Mouse (Mus musculus) thymus, postnatal 10 days (tissue): Measurements from ENCODE around the gene Wsb2.
"Not testable (repeated sequence)": the region's sequence is repeated elsewhere in the genome, so short reads cannot be mapped to it uniquely, and the experiment has no call there.

ENCODE experiments used
- DNase-seq, 2 experiments: peaks; one replicate each; pipeline ENCODE4 v3.0.0; 2021; ENCODE audit warnings: low spot score in 2 of 2

The Wsb2 gene

DNA sequence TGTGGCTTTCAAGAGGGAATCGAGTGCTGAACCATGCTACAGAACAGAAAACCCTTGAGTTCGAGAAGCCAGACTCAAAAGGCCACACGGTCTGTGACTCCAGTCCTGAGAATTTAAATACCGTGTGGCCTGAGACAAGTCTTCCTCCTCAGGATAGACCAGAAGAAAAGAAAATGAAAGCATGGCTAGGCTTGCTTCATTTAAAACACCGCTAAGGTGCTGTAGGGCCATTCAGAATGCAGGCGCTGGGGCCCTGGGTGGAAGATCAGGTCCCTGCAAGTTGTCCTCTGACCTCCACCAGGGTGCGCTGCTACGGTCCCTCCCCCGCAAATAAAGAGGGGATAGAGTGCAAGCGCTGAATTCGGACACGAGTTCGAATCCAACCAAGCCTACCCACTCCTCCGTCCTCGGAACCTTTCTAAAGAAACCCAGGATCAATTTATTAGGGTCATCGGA, 31.2 kb downstream of the Wsb2 start:
- peak; percentile 65 to 73 for DNase-seq

- peak; percentile 91 to 92 for DNase-seq
These were observed 31.8 kb downstream of the Wsb2 start, which contains the start of gene Rfc5 for GRCm38 (mm10) chr5:117388877-117389276. TSS of gene Rfc5 (minus strand) at chr5:117389047.

GRCm38 (mm10) chr5:117390895-117391294, 33.8 kb downstream of the Wsb2 start:
- no peak for DNase-seq

DNA sequence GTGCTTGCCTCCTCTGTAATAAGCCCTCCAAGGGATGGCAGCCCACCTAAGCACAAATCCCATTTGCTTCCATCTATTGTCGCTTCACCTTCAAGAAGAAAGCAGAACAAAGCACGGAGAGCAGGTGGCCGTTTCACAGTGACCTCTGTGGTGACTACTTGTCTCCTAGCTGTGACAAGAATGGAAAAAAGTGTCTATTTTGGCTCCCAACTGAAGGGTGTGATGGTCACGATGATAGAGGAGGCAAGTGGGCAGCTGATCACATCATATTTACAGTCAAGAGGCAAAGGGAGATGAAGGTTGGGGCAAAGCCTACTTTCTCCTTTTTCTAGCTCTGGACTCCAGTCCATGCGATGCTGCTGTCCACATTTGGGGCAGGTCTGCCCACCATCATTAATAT, 38.7 kb downstream of the Wsb2 start:
- DNase-seq = no peak

- DNase-seq = no peak
These were observed 39.5 kb downstream of the Wsb2 start for GRCm38 (mm10) chr5:117396596-117397014.

- DNase-seq = no peak
These were observed 40.3 kb downstream of the Wsb2 start for GRCm38 (mm10) chr5:117397371-117397770.

- no peak for DNase-seq
These were observed 41.0 kb downstream of the Wsb2 start for GRCm38 (mm10) chr5:117398007-117398550.

- no peak for DNase-seq
These were observed 42.2 kb downstream of the Wsb2 start for GRCm38 (mm10) chr5:117399281-117399680.

DNA sequence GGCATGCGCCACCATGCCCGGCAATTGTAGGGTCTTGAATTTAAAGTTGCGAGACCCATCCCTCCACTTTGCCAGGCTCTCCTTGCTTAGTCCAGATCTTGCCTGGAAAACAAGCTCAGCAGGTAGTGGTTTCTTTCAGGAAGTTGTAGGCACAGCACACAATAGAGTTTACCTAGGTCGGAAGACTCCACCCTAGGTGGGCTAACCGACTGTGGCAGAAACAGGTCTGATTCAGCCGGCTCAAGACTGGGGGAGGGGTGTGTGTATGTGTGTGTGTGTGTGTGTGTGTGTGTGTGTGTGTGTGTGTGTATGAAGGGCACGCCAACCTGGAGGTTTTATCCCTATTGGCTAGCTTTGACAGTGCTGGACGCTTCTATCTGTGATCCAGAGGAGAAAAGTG, 46.5 kb downstream of the Wsb2 start:
- DNase-seq = no peak

DNA sequence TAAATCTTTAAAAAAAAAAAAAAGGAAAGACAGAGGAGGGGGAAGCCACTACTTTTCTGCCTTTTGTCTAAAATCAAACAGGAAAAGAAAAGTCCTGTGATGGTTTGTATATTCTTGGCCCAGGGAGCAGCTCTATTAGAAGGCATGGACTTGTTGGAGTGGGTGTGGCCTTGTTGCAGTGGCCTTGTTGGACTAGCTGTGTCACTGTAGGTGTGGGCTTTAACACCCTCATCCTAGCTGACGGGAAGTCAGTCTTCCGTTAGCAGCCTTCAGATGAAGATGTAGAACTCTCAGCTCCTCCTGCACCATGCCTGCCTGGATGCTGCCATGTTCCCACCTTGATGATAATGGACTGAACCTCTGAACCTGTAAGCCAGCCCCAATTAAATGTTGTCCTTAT, 47.6 kb downstream of the Wsb2 start:
- not testable (repeated sequence) for DNase-seq

GRCm38 (mm10) chr5:117408216-117408615, 51.1 kb downstream of the Wsb2 start:
- peak; percentile 26 to 44 for DNase-seq

DNA sequence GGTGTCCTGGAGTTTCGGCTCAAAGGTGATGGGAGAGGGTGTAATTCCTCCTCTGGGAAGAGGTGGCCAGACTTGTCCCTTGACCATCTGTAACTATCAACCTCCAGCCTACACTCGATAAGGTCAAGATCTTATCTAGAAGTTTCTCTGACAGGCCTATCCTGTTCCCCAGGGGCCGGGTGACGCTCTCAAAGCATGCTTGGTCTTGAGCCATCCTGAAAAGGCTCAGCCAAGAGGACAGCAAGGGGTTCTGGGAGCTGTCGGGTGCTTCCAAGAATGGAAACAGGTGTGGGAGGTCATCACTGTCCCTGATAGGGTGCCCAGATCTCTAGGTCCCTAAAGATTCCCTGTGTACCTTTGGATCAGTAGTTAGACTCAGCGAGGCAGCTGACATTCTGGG, 52.3 kb downstream of the Wsb2 start:
- DNase-seq = no peak

DNA sequence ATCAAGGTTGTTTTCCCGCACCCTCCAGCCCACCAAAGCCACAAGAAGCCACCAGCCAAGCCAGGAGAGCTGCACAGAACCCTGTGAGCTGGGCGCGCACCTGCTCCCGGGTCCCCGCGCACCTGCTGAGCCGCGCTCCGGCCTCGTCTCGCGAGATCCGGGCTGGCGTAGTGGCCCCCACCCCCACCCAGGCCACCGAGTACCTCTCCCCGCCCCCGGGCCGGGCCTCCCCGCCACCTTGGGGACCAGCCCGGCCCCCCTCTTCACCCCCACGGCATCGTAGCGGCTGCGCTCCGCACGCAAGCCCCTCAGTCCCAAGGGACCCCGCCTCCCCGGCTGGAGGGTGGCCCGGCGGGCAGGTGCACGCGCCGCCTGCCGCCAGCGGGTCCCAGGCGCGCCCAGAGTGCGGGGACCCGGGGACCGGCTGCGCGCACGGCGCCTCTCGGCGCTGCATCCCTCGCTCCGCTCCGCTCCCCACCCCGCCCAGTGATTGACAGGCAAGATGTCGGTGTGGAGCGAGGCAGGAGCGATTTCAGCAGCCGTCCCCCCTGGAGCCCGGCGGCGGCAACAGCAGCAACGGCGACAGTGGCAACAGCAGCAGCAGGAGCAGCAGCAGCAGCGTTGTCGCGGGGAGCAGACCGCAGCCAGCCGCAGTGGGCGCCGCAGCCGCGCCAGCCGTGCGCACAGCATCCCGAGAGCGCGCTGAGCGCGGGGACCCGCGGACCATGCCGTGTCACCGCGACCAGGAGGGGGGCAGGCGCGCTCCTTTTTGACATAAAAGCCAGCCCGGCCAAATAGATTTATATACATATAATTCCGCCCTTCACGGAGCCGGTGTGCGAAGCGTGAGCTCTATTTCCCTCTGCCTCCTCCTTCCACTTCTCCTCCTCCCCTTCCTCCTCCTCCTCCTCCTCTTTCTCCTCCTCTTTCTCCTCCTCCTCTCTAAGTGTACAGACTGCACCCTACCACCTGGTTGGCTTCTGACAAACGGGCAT, 56.7 kb downstream of the Wsb2 start, which contains the start of gene Ksr2:
Gene Ksr2, plus strand, starts transcription at position 494 of the 995 bp plus-strand sequence.
- peak; percentile 54 to 63 for DNase-seq

GRCm38 (mm10) chr5:117414611-117415010, 57.5 kb downstream of the Wsb2 start:
- DNase-seq = no peak

GRCm38 (mm10) chr5:117415011-117415912, 58.2 kb downstream of the Wsb2 start:
- DNase-seq = no peak

DNA sequence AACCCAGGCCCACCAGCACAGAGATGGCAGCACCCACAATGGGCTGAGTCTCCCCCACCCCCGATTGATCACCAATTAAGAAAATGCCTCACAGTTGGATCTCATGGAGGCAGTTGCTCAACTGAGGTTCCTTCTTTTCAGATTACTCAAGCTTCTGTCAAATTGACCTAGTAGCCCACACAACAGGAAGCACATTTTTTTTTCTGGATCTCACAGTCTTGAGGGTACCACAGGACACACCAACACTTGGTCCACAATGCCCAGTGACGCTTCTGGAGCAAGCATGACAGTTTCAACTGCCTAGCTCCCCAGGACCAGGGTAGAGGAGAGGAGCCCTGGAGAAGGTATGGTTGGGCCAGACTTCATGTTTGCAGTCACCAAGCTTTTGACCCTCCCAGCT, 60.3 kb downstream of the Wsb2 start:
- no peak for DNase-seq
